In the genomic region with DNA sequence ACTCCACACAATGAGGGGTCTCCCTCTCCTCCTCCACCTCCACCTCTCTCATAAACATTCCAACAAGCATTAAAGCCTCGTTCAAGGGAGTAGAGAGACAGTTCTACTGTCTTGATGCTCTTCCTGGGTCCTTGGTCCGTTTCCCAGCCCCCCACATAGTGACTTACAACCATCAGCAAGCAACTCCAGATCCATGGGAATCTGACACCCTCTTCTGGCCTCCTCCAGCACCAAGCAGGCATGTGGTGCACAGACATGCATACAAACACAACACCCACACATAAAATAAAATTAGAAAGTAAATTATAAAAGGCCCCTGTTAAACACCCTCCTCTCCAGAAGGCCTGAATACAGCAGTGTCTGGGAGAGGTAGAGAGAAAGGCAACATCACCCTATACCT, we compare ENCODE assay signal across 10 mouse cellular contexts. TPM values are rescaled to one million over a fixed set of nuclear protein-coding genes. Genes with fewer than 3 reads are reported as not detected.
DNase-seq lines count a peak whose midpoint lies in the region; ATAC-seq and TF ChIP-seq lines count a peak whose summit lies in the region.
"Had no signal": no experiment of that assay in that cellular context is flagged by ENCODE, and none has a peak within 500 bp of the region (broad histone marks: within the 10 kb centered on the region; RNA-seq: fewer than 3 reads in every experiment).

No protein-coding gene starts in this region.

- no peak overlapping the region for H3K27ac ChIP-seq in hindbrain, embryonic 12.5 days
- no peak overlapping the region for H3K27ac ChIP-seq in hindbrain, embryonic 16.5 days (ENCODE audit: low read depth, low read length)
- H3K27ac ChIP-seq in CH12.LX (ENCODE audit: insufficient read depth, low read depth): no peak overlapping the region
- H3K27ac ChIP-seq in embryonic facial prominence, embryonic 10.5 days (replicated peaks): no peak overlapping the region
- no peak overlapping the region for H3K27ac ChIP-seq in intestine, postnatal 0 days (ENCODE audit: low read depth, low read length)
- H3K27ac ChIP-seq: liver, embryonic 14.5 days had no signal

- H3K4me2 ChIP-seq in hindbrain, embryonic 12.5 days (replicated peaks): peak overlapping the region; percentile 55; the same call in 1 of the 2 replicates
- no peak overlapping the region for H3K4me2 ChIP-seq in hindbrain, embryonic 16.5 days (ENCODE audit: low read length)
- H3K4me2 ChIP-seq in CH12.LX (ENCODE audit: insufficient read depth, low read depth, poor library complexity, severe bottlenecking): peak overlapping the region; percentile 78; the same call in 1 of the 2 replicates
- peak overlapping the region; percentile 59; the same call in 1 of the 2 replicates for H3K4me2 ChIP-seq in intestine, postnatal 0 days (replicated peaks; ENCODE audit: low read depth)

- H3K36me3 ChIP-seq in hindbrain, embryonic 12.5 days: no peaks in the 10 kb centered on the region
- no peaks in the 10 kb centered on the region for H3K36me3 ChIP-seq in hindbrain, embryonic 16.5 days (ENCODE audit: control insufficient read depth, insufficient read depth, low read length)
- no peaks in the 10 kb centered on the region for H3K36me3 ChIP-seq in CH12.LX (replicated peaks in 1 of 2; ENCODE audit: control insufficient read depth in 1 of 2, insufficient read depth in 1 of 2, low read length in 1 of 2)
- no peaks in the 10 kb centered on the region for H3K36me3 ChIP-seq in embryonic facial prominence, embryonic 10.5 days (replicated peaks)
- H3K36me3 ChIP-seq in intestine, postnatal 0 days (ENCODE audit: control insufficient read depth, insufficient read depth): no peaks in the 10 kb centered on the region

- in situ Hi-C loops in CH12.LX (cut with MboI; ENCODE audit: low pct_ligation_motif_present, low pct_unique_long_range_greater_than_20kb, low sequenced_read_pairs): no loop called here

- dilution Hi-C loops in CH12.LX (cut with MboI; ENCODE audit: extremely low pct_ligation_motif_present, extremely low pct_unique_long_range_greater_than_20kb, low sequenced_read_pairs): no loop called here

- H3K79me2 ChIP-seq in CH12.LX (replicated peaks; ENCODE audit: control insufficient read depth, extremely low read depth, insufficient read depth, poor library complexity, severe bottlenecking): no peaks in the 10 kb centered on the region

- no peak for TF ChIP-seq RAD21 in CH12.LX (IDR thresholded peaks at IDR 0.05; ENCODE audit: low read depth, low read length)

- TF ChIP-seq EP300 in CH12.LX (IDR thresholded peaks at IDR 0.05; ENCODE audit: low read length): no peak

- H3K4me1 ChIP-seq in hindbrain, embryonic 12.5 days: peaks cover 22% of the 10 kb centered on the region
- H3K4me1 ChIP-seq in hindbrain, embryonic 16.5 days (ENCODE audit: control insufficient read depth, insufficient read depth, low read depth, low read length): peaks cover 7% of the 10 kb centered on the region; the same call in 1 of the 2 replicates
- H3K4me1 ChIP-seq in CH12.LX (ENCODE audit: control insufficient read depth in 1 of 2, insufficient read depth in 2 of 2): peaks cover 0 to 47% of the 10 kb centered on the region in 2 experiments; a peak in 3 of 4 replicates
- H3K4me1 ChIP-seq in embryonic facial prominence, embryonic 10.5 days: peaks cover 23% of the 10 kb centered on the region
- H3K4me1 ChIP-seq in intestine, postnatal 0 days (replicated peaks; ENCODE audit: control insufficient read depth, insufficient read depth, low read length): no peaks in the 10 kb centered on the region

- no peak for TF ChIP-seq POLR2A in CH12.LX (IDR thresholded peaks at IDR 0.05; ENCODE audit: low read depth, low read length)

- H3K9me3 ChIP-seq in hindbrain, embryonic 12.5 days (replicated peaks): no peaks in the 10 kb centered on the region
- H3K9me3 ChIP-seq in hindbrain, embryonic 16.5 days (ENCODE audit: control insufficient read depth, low read length): no peaks in the 10 kb centered on the region
- H3K9me3 ChIP-seq in CH12.LX (replicated peaks; ENCODE audit: low read length): no peaks in the 10 kb centered on the region
- H3K9me3 ChIP-seq in embryonic facial prominence, embryonic 10.5 days: no peaks in the 10 kb centered on the region
- no peaks in the 10 kb centered on the region for H3K9me3 ChIP-seq in intestine, postnatal 0 days (ENCODE audit: control insufficient read depth)

- TF ChIP-seq CTCF in CH12.LX (conservative IDR thresholded peaks at IDR 0.05 in 1 of 2, IDR thresholded peaks at IDR 0.05 in 1 of 2; ENCODE audit: low read depth in 2 of 2, low read length in 2 of 2): no peak
- TF ChIP-seq CTCF in intestine, postnatal 0 days (IDR thresholded peaks at IDR 0.05; ENCODE audit: low read depth): no peak

- no peak for DNase-seq in CH12.LX (ENCODE audit: extremely low read depth)
- DNase-seq in embryonic facial prominence, embryonic 10.5 days (ENCODE audit: low spot score): no peak
- no peak for DNase-seq in right cerebral cortex, postnatal 4 days

- no peak overlapping the region for H3K9ac ChIP-seq in hindbrain, embryonic 12.5 days
- H3K9ac ChIP-seq in hindbrain, embryonic 16.5 days (ENCODE audit: low read depth, low read length): no peak overlapping the region
- no peak overlapping the region for H3K9ac ChIP-seq in CH12.LX (ENCODE audit: insufficient read depth, low read depth)
- H3K9ac ChIP-seq in intestine, postnatal 0 days (ENCODE audit: low read depth, low read length): no peak overlapping the region
- H3K9ac ChIP-seq: liver, embryonic 14.5 days had no signal

- no peak overlapping the region for H3K4me3 ChIP-seq in hindbrain, embryonic 12.5 days
- H3K4me3 ChIP-seq in hindbrain, embryonic 16.5 days (ENCODE audit: low read length): no peak overlapping the region
- H3K4me3 ChIP-seq in CH12.LX (replicated peaks in 1 of 3; ENCODE audit: low read depth in 2 of 3, low read length in 2 of 3, poor library complexity in 1 of 3): peak overlapping the region in 2 of 3 experiments; percentile 2 to 32
- H3K4me3 ChIP-seq in embryonic facial prominence, embryonic 10.5 days: peak overlapping the region; percentile 52; the same call in 1 of the 2 replicates
- no peak overlapping the region for H3K4me3 ChIP-seq in intestine, postnatal 0 days (ENCODE audit: low read depth, low read length)

- no peak; the same call in 1 of the 2 replicates for ATAC-seq in hindbrain, embryonic 12.5 days (ENCODE audit: low FRiP score)
- ATAC-seq in hindbrain, embryonic 16.5 days: no peak; the same call in 1 of the 2 replicates
- ATAC-seq in intestine, postnatal 0 days: no peak
- ATAC-seq in activated CD4-positive, CD25-positive, alpha-beta regulatory T cell, adult 4 months: no peak
- ATAC-seq in erythroblast, adult 5-6 weeks (replicated peaks; ENCODE audit: low FRiP score, poor library complexity, severe bottlenecking): no peak
- ATAC-seq: CD4-positive, CD25-positive, alpha-beta regulatory T cell, adult 4 months had no signal

- H3K27me3 ChIP-seq in hindbrain, embryonic 12.5 days: 0 out of 2 replicates have a peak, but pooled peaks cover 4% of the 10 kb centered on the region
- H3K27me3 ChIP-seq in hindbrain, embryonic 16.5 days (replicated peaks; ENCODE audit: control insufficient read depth, insufficient read depth, low read length): no peaks in the 10 kb centered on the region
- H3K27me3 ChIP-seq in CH12.LX (replicated peaks): no peaks in the 10 kb centered on the region
- H3K27me3 ChIP-seq in embryonic facial prominence, embryonic 10.5 days (replicated peaks; ENCODE audit: low read depth, poor library complexity, severe bottlenecking): 0 out of 2 replicates have a peak, but pooled peaks cover 8% of the 10 kb centered on the region
- no peaks in the 10 kb centered on the region for H3K27me3 ChIP-seq in intestine, postnatal 0 days (replicated peaks; ENCODE audit: control insufficient read depth, insufficient read depth, low read length)

- 57% methylated on average over 2 of the region's 2 CpGs for WGBS in hindbrain, embryonic 12.5 days
- 58% methylated on average over 2 of the region's 2 CpGs for WGBS in hindbrain, embryonic 16.5 days
- WGBS in embryonic facial prominence, embryonic 10.5 days: 63% methylated on average over 2 of the region's 2 CpGs
- WGBS in intestine, postnatal 0 days: 56% methylated on average over 2 of the region's 2 CpGs

TF ChIP-seq in CH12.LX, 34 proteins besides CTCF, POLR2A, EP300 and RAD21:
- TF ChIP-seq POLR2AphosphoS2 (IDR thresholded peaks at IDR 0.05; ENCODE audit: low read depth, low read length) (no peak), MAZ (IDR thresholded peaks at IDR 0.05; ENCODE audit: low read depth, low read length) (no peak), MEF2A (IDR thresholded peaks at IDR 0.05; ENCODE audit: borderline replicate concordance, low read depth, low read length) (no peak), CHD1 (IDR thresholded peaks at IDR 0.05; ENCODE audit: low read depth, low read length) (no peak), UBTF (IDR thresholded peaks at IDR 0.05; ENCODE audit: low read depth, low read length) (no peak), CHD2 (IDR thresholded peaks at IDR 0.05; ENCODE audit: low read length) (no peak)

RNA-seq across cellular contexts. Expression of gene Nsmce3, which starts 33.5 kb away (rescaled TPM):
- polyA plus RNA-seq in hindbrain, embryonic 12.5 days (2016; fragmentation: Nextera tagmentation; extraction: Ambion mirVana): 10.9 and 11.1 TPM in 2 replicates
- polyA plus RNA-seq in hindbrain, embryonic 16.5 days (2015; fragmentation: Nextera tagmentation; extraction: Ambion mirVana): 10.2 and 10.9 TPM in 2 replicates
- total RNA-seq in CH12.LX (2012; rRNA removed) (7.7 and 8.1 TPM in 2 replicates), CH12.LX (2014; rRNA removed) (9.0 and 9.1 TPM in 2 replicates)
- 5.8 and 6.4 TPM in 2 replicates for polyA plus RNA-seq in CH12.LX (2012; ENCODE audit: insufficient read length, low read depth)
- polyA plus RNA-seq in embryonic facial prominence, embryonic 10.5 days (2016; fragmentation: Nextera tagmentation; extraction: Ambion mirVana): 10.4 and 11.2 TPM in 2 replicates
- polyA plus RNA-seq in intestine, postnatal 0 days (2015; fragmentation: Nextera tagmentation; extraction: Ambion mirVana): 6.4 and 6.9 TPM in 2 replicates
- 1 to 10 TPM; 3.7 to 4.2 TPM for polyA plus RNA-seq in activated CD4-positive, CD25-positive, alpha-beta regulatory T cell, adult 4 months (2017; shearing (Covaris generic))
- 0.21 and 2.3 TPM in 2 replicates for total RNA-seq in erythroblast, adult 5-6 weeks (2015; ENCODE audit: low replicate concordance)
- 1.0 and 2.4 TPM in 2 replicates for total RNA-seq in erythroblast, adult 5-6 weeks (2017; ENCODE audit: low replicate concordance)

Comparison
In these comparisons a context has a peak if more than half of its experiments do, and no peak if none do; other contexts are left out.
1. H3K4me3 ChIP-seq: peak in CH12.LX (2 of 3) and embryonic facial prominence, embryonic 10.5 days (single experiment); none in hindbrain, embryonic 12.5 days (single experiment), hindbrain, embryonic 16.5 days (single experiment) and intestine, postnatal 0 days (single experiment).